20 mouse cellular contexts compared by ENCODE assay signal in the genomic region with DNA sequence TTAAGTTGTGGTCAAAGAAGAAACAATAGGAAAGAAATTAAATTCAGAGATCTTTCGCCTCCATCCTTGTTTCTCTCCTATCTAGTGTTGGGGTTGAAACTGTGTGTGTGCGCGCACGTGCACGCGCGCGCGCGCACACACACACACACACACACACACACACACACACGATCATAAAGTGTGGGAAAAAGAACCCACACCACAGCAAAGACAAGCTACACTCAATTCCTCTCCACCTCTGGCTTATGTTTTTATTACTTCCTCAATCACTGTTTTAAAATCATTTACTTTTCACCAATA. TPM values are rescaled to one million over a fixed set of nuclear protein-coding genes. Genes with fewer than 3 reads are reported as not detected.
A peak's percentile ranks its signal among the peaks of the same experiment; 100 is the strongest.
DNase-seq lines count a peak whose midpoint lies in the region; ATAC-seq lines count a peak whose summit lies in the region.
"Had no signal": no experiment of that assay in that cellular context is flagged by ENCODE, and none has a peak within 500 bp of the region (broad histone marks: within the 10 kb centered on the region; RNA-seq: fewer than 3 reads in every experiment).

No protein-coding gene starts in this region.

- no peak for ATAC-seq in kidney, embryonic 15.5 days (replicated peaks; ENCODE audit: low FRiP score)
- ATAC-seq in liver, embryonic 16.5 days (ENCODE audit: low read depth): no peak
- ATAC-seq: forebrain, embryonic 15.5 days had no signal

- peaks cover 41% of the 10 kb centered on the region for H3K4me1 ChIP-seq in kidney, embryonic 15.5 days
- peaks cover 41% of the 10 kb centered on the region for H3K4me1 ChIP-seq in liver, embryonic 16.5 days (ENCODE audit: control insufficient read depth, low read depth, low read length)
- peaks cover 26% of the 10 kb centered on the region for H3K4me1 ChIP-seq in heart, embryonic 10.5 days

- no peak for DNase-seq in kidney, adult 18-20 months
- peak; percentile 17 for DNase-seq in A20 (ENCODE audit: low read depth, low spot score)
- peak; percentile 35 for DNase-seq in CD4-positive helper T cell, adult 2 months (ENCODE audit: low read depth, low spot score)
- DNase-seq in layer of hippocampus, postnatal 25 days (ENCODE audit: extremely low spot score in 1 of 2, low spot score in 1 of 2): no peak
- DNase-seq in heart, embryonic 10.5 days (ENCODE audit: low spot score): no peak
- DNase-seq: adrenal gland, adult 8-10 months; adrenal gland, postnatal 36 days; B cell, adult 2 months; cerebellum, adult 2 months; cerebellum, postnatal 10 days; gastrocnemius, postnatal 10 days; heart, postnatal 36 days had no signal

- peaks cover 33% of the 10 kb centered on the region for H3K36me3 ChIP-seq in kidney, embryonic 15.5 days
- peaks cover 6% of the 10 kb centered on the region; the same call in 1 of the 2 replicates for H3K36me3 ChIP-seq in liver, embryonic 16.5 days (ENCODE audit: control insufficient read depth, insufficient read depth)
- H3K36me3 ChIP-seq in heart, embryonic 10.5 days: peaks cover 31% of the 10 kb centered on the region

- no peak overlapping the region for H3K4me2 ChIP-seq in kidney, embryonic 15.5 days
- 0 out of 2 replicates have a peak overlapping the region, but pooled peaks have one; percentile 1 for H3K4me2 ChIP-seq in liver, embryonic 16.5 days (ENCODE audit: low read depth, low read length)
- H3K4me2 ChIP-seq: embryonic facial prominence, embryonic 15.5 days; forebrain, embryonic 15.5 days; heart, embryonic 13.5 days; hindbrain, embryonic 15.5 days had no signal

- 95% methylated on average over 11 of the region's 11 CpGs for WGBS in kidney, embryonic 15.5 days
- WGBS in liver, embryonic 16.5 days (ENCODE audit: insufficient replicate concordance): 67% methylated on average over 11 of the region's 11 CpGs
- WGBS in heart, embryonic 10.5 days: 94% methylated on average over 11 of the region's 11 CpGs

- no peaks in the 10 kb centered on the region for H3K9me3 ChIP-seq in kidney, embryonic 15.5 days (replicated peaks)
- no peaks in the 10 kb centered on the region for H3K9me3 ChIP-seq in liver, embryonic 16.5 days (replicated peaks; ENCODE audit: control insufficient read depth, low read length)
- no peaks in the 10 kb centered on the region for H3K9me3 ChIP-seq in heart, embryonic 10.5 days
- H3K9me3 ChIP-seq: embryonic facial prominence, embryonic 15.5 days; forebrain, embryonic 10.5 days; forebrain, embryonic 15.5 days; heart, embryonic 13.5 days; hindbrain, embryonic 15.5 days had no signal

- no peak overlapping the region for H3K4me3 ChIP-seq in kidney, embryonic 15.5 days (replicated peaks)
- H3K4me3 ChIP-seq in liver, embryonic 16.5 days (ENCODE audit: low read depth, low read length): no peak overlapping the region
- H3K4me3 ChIP-seq in heart, embryonic 10.5 days: no peak overlapping the region
- H3K4me3 ChIP-seq: embryonic facial prominence, embryonic 15.5 days; erythroblast, embryonic 14.5 days; forebrain, embryonic 10.5 days; forebrain, embryonic 15.5 days; heart, embryonic 13.5 days; hindbrain, embryonic 15.5 days had no signal

- 0 out of 2 replicates have a peak overlapping the region, but pooled peaks have one; percentile 37 for H3K27ac ChIP-seq in kidney, embryonic 15.5 days
- no peak overlapping the region for H3K27ac ChIP-seq in liver, embryonic 16.5 days (ENCODE audit: low read length)
- no peak overlapping the region for H3K27ac ChIP-seq in heart, embryonic 10.5 days
- H3K27ac ChIP-seq: embryonic facial prominence, embryonic 15.5 days; forebrain, embryonic 10.5 days; forebrain, embryonic 15.5 days; heart, embryonic 13.5 days; hindbrain, embryonic 15.5 days had no signal

- H3K9ac ChIP-seq in kidney, embryonic 15.5 days: no peak overlapping the region
- H3K9ac ChIP-seq in liver, embryonic 16.5 days (ENCODE audit: low read depth, low read length): no peak overlapping the region
- H3K9ac ChIP-seq: embryonic facial prominence, embryonic 15.5 days; forebrain, embryonic 15.5 days; heart, embryonic 13.5 days; hindbrain, embryonic 15.5 days had no signal

- no peaks in the 10 kb centered on the region for H3K27me3 ChIP-seq in kidney, embryonic 15.5 days
- no peaks in the 10 kb centered on the region for H3K27me3 ChIP-seq in liver, embryonic 16.5 days (ENCODE audit: control insufficient read depth, insufficient read depth, low read depth, low read length)
- no peaks in the 10 kb centered on the region for H3K27me3 ChIP-seq in heart, embryonic 10.5 days (ENCODE audit: insufficient read depth, poor library complexity, severe bottlenecking)
- H3K27me3 ChIP-seq: embryonic facial prominence, embryonic 15.5 days; forebrain, embryonic 15.5 days; heart, embryonic 13.5 days; hindbrain, embryonic 15.5 days had no signal

RNA-seq across cellular contexts. Expression of gene Ccl25, which starts 5.5 kb away (rescaled TPM):
- polyA plus RNA-seq in kidney, embryonic 15.5 days (2015; fragmentation: Nextera tagmentation; extraction: Ambion mirVana): 17.2 and 18.2 TPM in 2 replicates
- 5.3 and 6.5 TPM in 2 replicates for polyA plus RNA-seq in liver, embryonic 16.5 days (2015; fragmentation: Nextera tagmentation; extraction: Ambion mirVana)
- 10 to 100 TPM; 20.6 to 25.9 TPM for total RNA-seq in layer of hippocampus, postnatal 25 days (2021)
- 15.8 and 16.5 TPM in 2 replicates for polyA plus RNA-seq in heart, embryonic 10.5 days (2016; fragmentation: Nextera tagmentation; extraction: Ambion mirVana)

RNA-seq across cellular contexts. Expression of gene Elavl1, which starts 5.7 kb away (rescaled TPM):
- 257 and 267 TPM in 2 replicates for polyA plus RNA-seq in kidney, embryonic 15.5 days (2015; fragmentation: Nextera tagmentation; extraction: Ambion mirVana)
- polyA plus RNA-seq in liver, embryonic 16.5 days (2015; fragmentation: Nextera tagmentation; extraction: Ambion mirVana): 80.1 and 85.0 TPM in 2 replicates
- 10 to 100 TPM; 74.1 to 77.7 TPM for total RNA-seq in layer of hippocampus, postnatal 25 days (2021)
- 229 and 261 TPM in 2 replicates for polyA plus RNA-seq in heart, embryonic 10.5 days (2016; fragmentation: Nextera tagmentation; extraction: Ambion mirVana)

RNA-seq across cellular contexts. Expression of gene Timm44, which starts 43.8 kb away (rescaled TPM):
- 64.5 and 69.5 TPM in 2 replicates for polyA plus RNA-seq in kidney, embryonic 15.5 days (2015; fragmentation: Nextera tagmentation; extraction: Ambion mirVana)
- polyA plus RNA-seq in liver, embryonic 16.5 days (2015; fragmentation: Nextera tagmentation; extraction: Ambion mirVana): 28.3 and 30.0 TPM in 2 replicates
- 10 to 100 TPM; 55.6 to 77.1 TPM for total RNA-seq in layer of hippocampus, postnatal 25 days (2021)
- 70.2 and 72.0 TPM in 2 replicates for polyA plus RNA-seq in heart, embryonic 10.5 days (2016; fragmentation: Nextera tagmentation; extraction: Ambion mirVana)

Comparison
In these comparisons a context has a peak if more than half of its experiments do, and no peak if none do; other contexts are left out.
1. DNase-seq: peak in A20 (single experiment) and CD4-positive helper T cell, adult 2 months (single experiment); none in kidney, adult 18-20 months (single experiment), layer of hippocampus, postnatal 25 days (0 of 2) and heart, embryonic 10.5 days (single experiment).